Mouse (Mus musculus) CD4-positive naive resting alpha-beta T cell, adult 57 days (primary cell): ENCODE data around the gene Fnd3c2. TPM values are rescaled to one million over a fixed set of nuclear protein-coding genes. Genes with fewer than 3 reads are reported as not detected.

Experiments used
- total RNA-seq: library from RNA; stranded (reverse); gene quantifications from one replicate; pipeline ENCODE4 v1.2.4, GENCODE M21; 2023

Gene Fnd3c2
- not detected for total RNA-seq

DNA sequence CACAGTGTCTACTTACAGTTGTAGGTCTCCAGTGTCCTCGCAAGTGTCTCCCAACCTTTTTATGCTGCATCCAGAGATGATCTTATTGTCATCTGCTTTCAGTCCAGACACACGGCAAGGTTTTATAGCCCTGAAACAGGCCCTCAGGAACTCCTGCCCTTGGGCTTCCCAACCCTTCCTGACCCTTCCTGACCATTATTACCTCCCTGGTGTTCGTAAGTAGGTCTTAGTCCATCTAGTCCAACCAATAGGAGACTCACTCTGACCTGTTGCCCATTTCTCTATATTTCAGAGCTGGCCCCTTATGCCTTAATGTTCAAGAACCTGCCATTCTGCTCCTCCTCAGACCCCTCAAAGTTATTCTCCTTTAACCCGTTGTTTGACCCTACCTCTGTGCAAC is at the start of gene Fnd3c2:
Gene Fnd3c2 (minus strand): TSS at position 101 of the 400 bp plus-strand sequence.

DNA sequence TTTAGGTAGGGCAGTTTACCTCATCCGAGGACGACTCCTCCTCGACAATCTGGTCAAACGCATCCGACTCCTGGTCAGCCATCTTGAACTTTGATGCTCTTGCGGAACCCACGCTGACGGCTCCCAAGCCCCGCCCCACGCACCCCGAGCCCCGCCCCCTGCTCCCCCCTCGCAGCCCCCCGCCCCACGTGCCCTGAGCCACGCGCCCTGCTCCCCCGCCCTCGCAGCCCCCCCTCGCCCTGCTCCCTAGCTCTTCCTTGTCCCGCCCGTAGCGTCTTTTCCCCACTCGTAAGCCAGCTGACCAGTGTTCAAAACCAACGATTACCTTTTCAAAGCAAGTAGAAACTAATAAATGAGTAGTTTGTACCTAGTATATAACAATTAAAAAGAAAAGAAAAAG is 34.1 kb downstream of the Fnd3c2 start, which contains the start of gene Taf9b:
Gene Taf9b (minus strand): TSS at position 101 of the 400 bp plus-strand sequence.

DNA sequence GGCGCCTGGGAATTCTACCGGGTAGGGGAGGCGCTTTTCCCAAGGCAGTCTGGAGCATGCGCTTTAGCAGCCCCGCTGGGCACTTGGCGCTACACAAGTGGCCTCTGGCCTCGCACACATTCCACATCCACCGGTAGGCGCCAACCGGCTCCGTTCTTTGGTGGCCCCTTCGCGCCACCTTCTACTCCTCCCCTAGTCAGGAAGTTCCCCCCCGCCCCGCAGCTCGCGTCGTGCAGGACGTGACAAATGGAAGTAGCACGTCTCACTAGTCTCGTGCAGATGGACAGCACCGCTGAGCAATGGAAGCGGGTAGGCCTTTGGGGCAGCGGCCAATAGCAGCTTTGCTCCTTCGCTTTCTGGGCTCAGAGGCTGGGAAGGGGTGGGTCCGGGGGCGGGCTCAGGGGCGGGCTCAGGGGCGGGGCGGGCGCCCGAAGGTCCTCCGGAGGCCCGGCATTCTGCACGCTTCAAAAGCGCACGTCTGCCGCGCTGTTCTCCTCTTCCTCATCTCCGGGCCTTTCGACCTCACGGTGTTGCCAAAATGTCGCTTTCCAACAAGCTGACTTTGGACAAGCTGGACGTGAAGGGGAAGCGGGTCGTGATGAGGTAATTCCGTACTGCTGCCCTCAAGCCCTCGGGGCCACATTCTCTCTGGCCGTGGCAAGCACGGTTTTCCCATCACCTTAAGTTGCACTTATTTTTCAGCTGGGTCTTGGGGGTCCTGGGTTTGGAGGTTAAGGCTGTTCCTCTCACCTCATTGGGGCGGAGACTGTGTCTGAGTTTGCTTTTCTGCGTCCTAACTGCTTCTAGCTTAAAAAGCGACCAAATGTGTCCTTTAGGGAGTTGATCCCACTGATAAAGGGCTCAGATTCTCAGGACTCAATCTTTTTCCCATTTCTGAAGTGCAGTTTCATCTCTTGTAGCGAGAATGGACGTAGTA is 68.2 kb downstream of the Fnd3c2 start, which contains the start of gene Pgk1:
Gene Pgk1 (plus strand): TSS at position 388 of the 937 bp plus-strand sequence.

Other genes with a start within 250 kb of the Fnd3c2 start
- gene Magt1, start 243.5 kb downstream of the Fnd3c2 start, total RNA-seq = 30.1 TPM
- gene Cox7b, start 239.7 kb downstream of the Fnd3c2 start, total RNA-seq = 156 TPM
- 15.3 TPM for gene Atp7a, start 228.1 kb downstream of the Fnd3c2 start, total RNA-seq
- 0.35 TPM for gene Tlr13, start 112.2 kb downstream of the Fnd3c2 start, total RNA-seq
- gene Pgk1, start 68.3 kb downstream of the Fnd3c2 start, total RNA-seq = 83.2 TPM
- 10.2 TPM for gene Taf9b, start 34.2 kb downstream of the Fnd3c2 start, total RNA-seq
- gene Fndc3c1, start 230.0 kb upstream of the Fnd3c2 start, total RNA-seq = not detected